Comparison of ENCODE assay signal across 8 mouse cellular contexts in genomic region chr3:68964682-68965081, GRCm38 (mm10). TPM values are rescaled to one million over a fixed set of nuclear protein-coding genes. Genes with fewer than 3 reads are reported as not detected.
DNase-seq lines count a peak whose midpoint lies in the region; ATAC-seq and TF ChIP-seq lines count a peak whose summit lies in the region.

No protein-coding gene starts in this region.

- H3K9ac ChIP-seq in limb, embryonic 14.5 days (ENCODE audit: low read depth, low read length, severe bottlenecking): no peak overlapping the region
- H3K9ac ChIP-seq in midbrain, embryonic 11.5 days (ENCODE audit: low read length): no peak overlapping the region

- no peak overlapping the region for H3K27ac ChIP-seq in limb, embryonic 14.5 days (replicated peaks; ENCODE audit: low read depth, low read length)
- no peak overlapping the region for H3K27ac ChIP-seq in limb, embryonic 10.5 days
- H3K27ac ChIP-seq in midbrain, embryonic 11.5 days (ENCODE audit: low read depth, low read length): no peak overlapping the region
- H3K27ac ChIP-seq in forebrain, embryonic 10.5 days: no peak overlapping the region

- DNase-seq in adrenal gland, postnatal 14 days: peak; percentile 25
- DNase-seq in adrenal gland, adult 18-20 months (ENCODE audit: low spot score in 2 of 2): no peak
- peak; percentile 7 for DNase-seq in limb, embryonic 14.5 days (ENCODE audit: low spot score)
- no peak for DNase-seq in limb, embryonic 10.5 days (ENCODE audit: low spot score)
- peak; percentile 52 for DNase-seq in c-Kit-positive CD71-positive TER-119-negative erythroid progenitor cells, embryonic 14.5 days (ENCODE audit: low read depth)
- DNase-seq in splenic B cell, adult 2 months (ENCODE audit: low read depth, low spot score): peak; percentile 71
- DNase-seq in midbrain, embryonic 11.5 days (ENCODE audit: low spot score, missing footprints): no peak
- DNase-seq in forebrain, embryonic 10.5 days (ENCODE audit: extremely low spot score, low spot score): no peak

- no peak overlapping the region for H3K4me3 ChIP-seq in limb, embryonic 14.5 days (replicated peaks; ENCODE audit: low read length)
- no peak overlapping the region for H3K4me3 ChIP-seq in limb, embryonic 10.5 days
- no peak overlapping the region for H3K4me3 ChIP-seq in midbrain, embryonic 11.5 days (ENCODE audit: low read depth, low read length)
- H3K4me3 ChIP-seq in forebrain, embryonic 10.5 days: no peak overlapping the region

- no peak overlapping the region for H3K4me2 ChIP-seq in limb, embryonic 14.5 days (replicated peaks; ENCODE audit: low read depth, low read length, severe bottlenecking)
- no peak overlapping the region for H3K4me2 ChIP-seq in midbrain, embryonic 11.5 days

- no peak for ATAC-seq in limb, embryonic 14.5 days (ENCODE audit: low FRiP score, low read depth)
- ATAC-seq in midbrain, embryonic 11.5 days (ENCODE audit: low FRiP score): no peak

- no peaks in the 10 kb centered on the region for H3K4me1 ChIP-seq in limb, embryonic 14.5 days (ENCODE audit: control insufficient read depth, insufficient read depth, low read length)
- no peaks in the 10 kb centered on the region for H3K4me1 ChIP-seq in limb, embryonic 10.5 days
- H3K4me1 ChIP-seq in midbrain, embryonic 11.5 days (ENCODE audit: control insufficient read depth, insufficient read depth, low read length): no peaks in the 10 kb centered on the region
- no peaks in the 10 kb centered on the region for H3K4me1 ChIP-seq in forebrain, embryonic 10.5 days

- no peak for TF ChIP-seq POLR2A in limb, embryonic 14.5 days (IDR thresholded peaks at IDR 0.05; ENCODE audit: borderline replicate concordance, extremely low read depth, insufficient read depth, insufficient read length)

- no peaks in the 10 kb centered on the region for H3K9me3 ChIP-seq in limb, embryonic 14.5 days (ENCODE audit: control insufficient read depth, low read length)
- H3K9me3 ChIP-seq in limb, embryonic 10.5 days (replicated peaks): no peaks in the 10 kb centered on the region
- peaks cover 3% of the 10 kb centered on the region; the same call in 1 of the 2 replicates for H3K9me3 ChIP-seq in midbrain, embryonic 11.5 days (ENCODE audit: control insufficient read depth, low read length)
- peaks cover 8% of the 10 kb centered on the region; the same call in 1 of the 2 replicates for H3K9me3 ChIP-seq in forebrain, embryonic 10.5 days

- H3K27me3 ChIP-seq in limb, embryonic 14.5 days (ENCODE audit: control insufficient read depth, insufficient read depth, low read length): no peaks in the 10 kb centered on the region
- H3K27me3 ChIP-seq in limb, embryonic 10.5 days (ENCODE audit: low read depth, poor library complexity, severe bottlenecking): no peaks in the 10 kb centered on the region
- H3K27me3 ChIP-seq in splenic B cell, adult 2 months (ENCODE audit: control insufficient read depth, insufficient read depth, low read length, poor library complexity, severe bottlenecking): no peaks in the 10 kb centered on the region
- no peaks in the 10 kb centered on the region for H3K27me3 ChIP-seq in midbrain, embryonic 11.5 days (ENCODE audit: control insufficient read depth, insufficient read depth, low read length)
- H3K27me3 ChIP-seq in forebrain, embryonic 10.5 days (ENCODE audit: poor library complexity, severe bottlenecking): no peaks in the 10 kb centered on the region

- peaks cover 44% of the 10 kb centered on the region for H3K36me3 ChIP-seq in limb, embryonic 14.5 days (ENCODE audit: control insufficient read depth, insufficient read depth, low read length)
- H3K36me3 ChIP-seq in limb, embryonic 10.5 days: peaks cover 72% of the 10 kb centered on the region
- peaks cover 2% of the 10 kb centered on the region; the same call in 1 of the 2 replicates for H3K36me3 ChIP-seq in splenic B cell, adult 2 months (ENCODE audit: control insufficient read depth, insufficient read depth, low read length, poor library complexity, severe bottlenecking)
- H3K36me3 ChIP-seq in midbrain, embryonic 11.5 days (ENCODE audit: control insufficient read depth, insufficient read depth, low read length): peaks cover 8% of the 10 kb centered on the region
- peaks cover 86% of the 10 kb centered on the region for H3K36me3 ChIP-seq in forebrain, embryonic 10.5 days (replicated peaks)

RNA-seq across cellular contexts. Expression of gene Ift80, which starts 39.7 kb away (rescaled TPM):
- total RNA-seq in adrenal gland, postnatal 14 days (2021): 23.2 and 25.6 TPM in 2 replicates
- total RNA-seq in adrenal gland, adult 18-20 months (2021): 10 to 100 TPM; 21.1 to 22.1 TPM
- polyA plus RNA-seq in limb, embryonic 14.5 days (2012; rRNA removed): 19.2 and 24.3 TPM in 2 replicates
- 16.4 and 18.9 TPM in 2 replicates for polyA plus RNA-seq in limb, embryonic 14.5 days (2014; fragmentation: Nextera tagmentation; extraction: Ambion mirVana)
- polyA plus RNA-seq in limb, embryonic 10.5 days (2016; fragmentation: Nextera tagmentation; extraction: Ambion mirVana): 16.8 and 19.6 TPM in 2 replicates
- polyA plus RNA-seq in midbrain, embryonic 11.5 days (2014; fragmentation: Nextera tagmentation; extraction: Ambion mirVana): 21.7 and 26.2 TPM in 2 replicates
- 17.4 and 19.3 TPM in 2 replicates for polyA plus RNA-seq in forebrain, embryonic 10.5 days (2016; fragmentation: Nextera tagmentation; extraction: Ambion mirVana)

RNA-seq across cellular contexts. Expression of gene Smc4, which starts 39.9 kb away (rescaled TPM):
- total RNA-seq in adrenal gland, postnatal 14 days (2021): 46.1 and 52.4 TPM in 2 replicates
- total RNA-seq in adrenal gland, adult 18-20 months (2021): 10 to 100 TPM; 19.5 to 26.7 TPM
- polyA plus RNA-seq in limb, embryonic 14.5 days (2012; rRNA removed): 23.7 and 46.1 TPM in 2 replicates
- polyA plus RNA-seq in limb, embryonic 14.5 days (2014; fragmentation: Nextera tagmentation; extraction: Ambion mirVana): 118 and 130 TPM in 2 replicates
- polyA plus RNA-seq in limb, embryonic 10.5 days (2016; fragmentation: Nextera tagmentation; extraction: Ambion mirVana): 136 and 176 TPM in 2 replicates
- polyA plus RNA-seq in midbrain, embryonic 11.5 days (2014; fragmentation: Nextera tagmentation; extraction: Ambion mirVana): 219 and 241 TPM in 2 replicates
- polyA plus RNA-seq in forebrain, embryonic 10.5 days (2016; fragmentation: Nextera tagmentation; extraction: Ambion mirVana): 195 and 211 TPM in 2 replicates

Comparison
In these comparisons a context has a peak if more than half of its experiments do, and no peak if none do; other contexts are left out.
1. DNase-seq: peak in adrenal gland, postnatal 14 days (single experiment), limb, embryonic 14.5 days (single experiment), c-Kit-positive CD71-positive TER-119-negative erythroid progenitor cells, embryonic 14.5 days (single experiment) and splenic B cell, adult 2 months (single experiment); none in adrenal gland, adult 18-20 months (0 of 2), limb, embryonic 10.5 days (single experiment), midbrain, embryonic 11.5 days (single experiment) and forebrain, embryonic 10.5 days (single experiment).